Mouse (Mus musculus) embryonic fibroblast, embryonic 13.5 days (primary cell): Measurements from ENCODE around the gene Vkorc1.

ENCODE experiments used
- CTCF ChIP-seq: IDR thresholded peaks from 2 replicates; pipeline ENCODE4 v1.5.1; 2011; ENCODE audit warnings: mild to moderate bottlenecking, control low read depth, low read length, moderate library complexity, borderline replicate concordance; ENCODE audit not compliant: insufficient read depth
- POLR2A ChIP-seq: IDR thresholded peaks from 2 replicates; pipeline ENCODE4 v1.6.1; 2011; ENCODE audit warnings: low read depth, mild to moderate bottlenecking, control low read depth, low read length, moderate library complexity

- no peak for TF ChIP-seq CTCF
- no peak; the same call in 1 of the 2 replicates for TF ChIP-seq POLR2A
Observed at GRCm38 (mm10) chr7:127875627-127876001, 19.8 kb downstream of the Vkorc1 start.
